Mouse (Mus musculus) NIH3T3 (cell line): ENCODE results near the gene Dmrta2.

Experiments
- DNase-seq: peaks from one replicate; pipeline ENCODE4 v3.0.0-alpha.2; 2012; ENCODE audit warnings: low read depth

Gene Dmrta2

DNA sequence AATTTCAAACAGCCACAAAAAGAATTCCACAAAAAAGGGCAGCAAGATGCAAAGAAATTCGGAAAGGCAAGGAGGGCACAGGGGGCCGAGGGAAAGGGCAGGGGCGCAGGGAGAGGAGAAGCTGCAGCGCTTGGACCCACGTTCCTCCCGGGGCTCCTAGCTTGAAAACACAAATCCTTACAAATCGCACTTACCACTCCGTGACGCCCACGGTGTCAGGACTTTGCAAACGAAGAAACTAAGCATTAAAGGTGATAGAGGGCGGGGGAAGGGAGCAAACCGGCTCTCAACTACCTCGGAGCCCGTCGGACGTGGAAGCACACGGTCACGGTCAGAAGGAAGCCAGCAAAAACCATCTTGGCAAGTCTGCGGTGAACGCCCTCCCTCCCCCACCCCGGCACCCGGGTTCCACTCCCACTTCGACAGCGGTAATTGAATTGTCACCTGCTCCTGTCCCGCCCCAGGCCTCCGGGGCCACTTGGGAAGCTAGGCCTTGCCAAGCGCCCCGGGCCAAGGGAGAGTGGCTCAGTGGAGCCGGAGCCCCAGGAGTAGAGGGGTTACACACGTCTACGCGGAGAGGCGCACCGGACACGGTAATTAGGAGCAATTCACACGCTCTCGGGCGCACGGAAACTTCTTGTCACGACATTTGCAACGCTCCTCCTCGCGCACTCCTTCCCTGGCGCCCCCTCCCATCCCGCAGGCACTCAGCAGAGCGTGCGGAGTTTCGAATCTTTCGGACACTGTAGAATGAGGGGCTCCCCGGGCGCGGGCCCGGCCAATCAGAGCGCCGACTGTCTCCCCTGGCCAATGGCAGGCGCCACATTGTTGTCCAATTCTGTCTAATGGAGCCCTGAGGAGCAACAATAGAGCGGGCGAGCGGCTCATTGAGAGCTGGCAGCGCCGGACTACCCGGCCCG lies at the start of gene Dmrta2:
TSS of gene Dmrta2 (plus strand) at position 906 of the 920 bp plus-strand sequence.
- no peak for DNase-seq

DNA sequence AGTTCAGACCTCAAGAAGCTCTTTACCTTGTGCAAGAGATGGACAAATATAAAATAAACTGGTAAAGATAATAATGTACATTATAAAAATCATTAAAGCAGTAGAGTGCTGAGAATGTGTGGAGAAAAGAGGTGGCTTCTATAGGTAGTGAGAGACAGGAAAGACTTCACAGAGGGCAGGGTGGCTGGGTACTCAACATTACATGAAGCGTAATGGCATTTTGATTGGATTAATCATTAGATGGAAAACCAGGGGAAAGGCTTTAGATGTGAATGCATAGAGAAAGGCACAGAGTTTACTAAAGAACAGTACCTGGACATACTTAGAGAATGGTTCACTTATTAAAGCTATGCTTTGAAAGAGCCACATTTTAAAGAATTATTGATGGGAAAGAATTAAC lies 48.8 kb upstream of the Dmrta2 start:
- no peak for DNase-seq

DNA sequence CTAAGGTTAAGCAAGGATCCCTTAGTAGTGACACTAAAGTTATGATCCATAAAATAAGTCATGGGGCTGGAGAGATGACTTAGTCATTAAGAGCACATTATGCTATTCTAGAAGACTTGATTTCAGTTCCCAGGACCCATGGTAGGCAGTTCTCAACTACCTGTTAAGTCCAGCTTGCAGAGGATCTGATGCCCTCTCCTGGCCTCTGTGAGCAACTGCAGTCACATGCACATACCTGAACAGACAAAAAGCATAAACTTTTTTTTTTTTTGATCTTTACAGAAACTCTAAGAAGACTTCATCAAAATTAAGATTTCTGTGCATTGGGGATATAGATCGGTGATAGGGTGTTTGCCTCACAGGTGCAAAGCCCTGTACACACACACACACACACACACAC lies 47.4 kb upstream of the Dmrta2 start:
- DNase-seq: peak; percentile 26

DNA sequence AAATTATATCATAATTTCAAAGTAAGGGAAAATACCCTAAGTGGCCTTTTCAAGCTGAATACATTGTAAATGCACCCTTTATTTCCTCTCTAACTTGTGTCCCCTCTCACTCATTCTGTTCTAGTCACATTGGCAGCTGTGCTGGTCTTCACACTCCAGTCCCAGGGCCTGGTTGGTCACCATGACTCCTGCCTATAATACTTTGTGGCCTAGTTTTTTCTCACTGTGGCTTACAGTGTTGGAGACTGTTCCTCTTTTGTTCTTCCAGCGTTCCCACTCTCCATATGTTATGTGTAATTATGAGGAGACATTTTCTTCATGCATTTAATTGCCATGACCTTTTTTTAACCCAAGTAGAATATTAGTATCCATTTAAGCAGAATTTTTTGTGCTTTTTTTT lies 46.9 kb upstream of the Dmrta2 start:
- no peak for DNase-seq

DNA sequence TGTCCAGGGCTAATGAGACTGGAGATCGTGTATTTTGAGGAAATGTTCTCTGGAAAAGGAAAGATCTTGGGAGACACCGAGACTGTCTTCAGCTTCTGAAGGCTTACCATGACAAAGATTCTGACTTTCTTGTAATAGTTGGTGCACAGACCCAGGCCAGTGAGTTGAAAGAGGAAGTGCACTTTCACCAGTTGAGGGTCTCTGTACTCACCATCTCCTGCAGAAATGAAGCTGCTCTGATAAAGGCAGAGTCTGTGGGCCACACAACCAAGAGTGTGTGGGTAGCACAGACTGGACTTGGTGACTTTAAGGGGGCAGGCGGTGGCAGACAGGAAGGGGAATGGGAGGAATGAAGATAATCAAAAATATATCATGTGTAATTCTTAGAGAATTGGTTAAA lies 41.3 kb upstream of the Dmrta2 start:
- no peak for DNase-seq

DNA sequence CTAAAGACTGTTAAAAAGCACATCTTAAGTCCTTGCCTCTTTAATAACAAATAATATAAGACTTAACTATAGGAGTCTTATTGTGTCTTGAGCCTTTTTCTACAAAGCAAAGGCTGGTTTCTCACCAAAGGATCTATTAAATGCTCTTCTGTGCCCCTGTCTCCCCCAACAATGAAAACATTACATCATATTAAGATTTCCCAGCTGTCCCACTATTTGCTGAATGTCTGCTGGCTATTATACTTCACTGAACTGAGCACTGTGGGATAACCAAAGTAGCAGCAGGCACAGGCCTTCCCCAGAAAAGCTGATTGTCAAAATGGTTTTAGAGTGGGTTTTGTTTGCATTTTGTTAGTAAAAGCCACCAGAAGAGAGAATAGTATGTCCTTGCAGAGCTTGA lies 38.6 kb upstream of the Dmrta2 start:
- no peak for DNase-seq

DNA sequence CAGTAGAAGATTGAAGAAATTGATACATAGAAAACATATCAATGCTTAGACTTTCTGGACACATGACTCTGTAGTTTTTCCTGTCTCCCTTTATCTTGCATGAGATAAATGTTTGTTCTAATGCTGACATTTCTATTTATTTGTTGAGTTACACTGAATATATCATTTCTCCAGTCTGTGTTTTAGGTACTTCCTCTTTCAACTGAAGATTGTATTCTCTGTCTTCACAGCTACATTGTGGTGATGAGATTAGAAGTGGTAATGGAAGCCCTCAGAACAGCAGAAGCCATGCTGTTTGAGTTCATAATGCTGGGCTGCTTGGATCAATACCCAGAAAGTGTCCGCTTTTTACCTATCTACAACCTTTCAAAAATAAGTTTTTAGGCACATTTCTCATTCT lies 32.3 kb upstream of the Dmrta2 start:
- no peak for DNase-seq

DNA sequence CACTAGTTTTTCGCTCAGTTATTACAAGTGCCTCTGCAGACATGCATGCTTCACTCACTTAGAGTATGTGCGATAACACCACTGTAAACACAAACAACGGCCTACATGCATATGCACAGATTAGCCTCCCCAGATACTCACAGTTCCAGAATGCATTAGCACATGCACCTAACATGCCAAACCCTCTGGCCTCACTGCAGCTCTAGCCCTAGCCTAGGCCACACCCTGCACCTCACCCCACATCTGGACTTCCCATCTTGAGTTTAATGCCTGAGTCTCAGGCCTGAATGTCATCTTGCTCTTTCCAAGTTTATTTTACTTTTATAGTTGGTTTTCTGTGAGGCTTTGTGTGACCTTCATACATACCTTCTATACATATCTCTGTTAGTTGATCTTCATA lies 28.5 kb upstream of the Dmrta2 start:
- no peak for DNase-seq

DNA sequence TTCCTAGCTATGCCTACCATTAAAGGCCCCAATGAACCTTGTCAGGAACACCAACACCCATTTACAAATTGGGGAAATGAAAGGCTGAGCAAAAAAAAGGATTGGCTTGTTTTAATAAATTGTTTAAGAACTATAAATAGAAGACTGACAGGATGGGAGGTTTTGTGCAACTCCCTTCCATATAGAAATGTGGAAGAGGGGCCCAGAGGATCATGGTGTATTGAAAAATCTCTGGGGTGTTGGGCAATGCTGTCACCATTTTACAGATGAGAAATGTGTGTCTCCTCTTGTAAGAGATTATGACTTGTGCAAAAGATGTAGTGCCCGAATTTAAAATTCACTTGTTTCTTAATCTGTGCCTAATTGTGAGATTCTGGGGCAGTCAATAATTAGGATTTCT lies 24.3 kb upstream of the Dmrta2 start:
- no peak for DNase-seq

DNA sequence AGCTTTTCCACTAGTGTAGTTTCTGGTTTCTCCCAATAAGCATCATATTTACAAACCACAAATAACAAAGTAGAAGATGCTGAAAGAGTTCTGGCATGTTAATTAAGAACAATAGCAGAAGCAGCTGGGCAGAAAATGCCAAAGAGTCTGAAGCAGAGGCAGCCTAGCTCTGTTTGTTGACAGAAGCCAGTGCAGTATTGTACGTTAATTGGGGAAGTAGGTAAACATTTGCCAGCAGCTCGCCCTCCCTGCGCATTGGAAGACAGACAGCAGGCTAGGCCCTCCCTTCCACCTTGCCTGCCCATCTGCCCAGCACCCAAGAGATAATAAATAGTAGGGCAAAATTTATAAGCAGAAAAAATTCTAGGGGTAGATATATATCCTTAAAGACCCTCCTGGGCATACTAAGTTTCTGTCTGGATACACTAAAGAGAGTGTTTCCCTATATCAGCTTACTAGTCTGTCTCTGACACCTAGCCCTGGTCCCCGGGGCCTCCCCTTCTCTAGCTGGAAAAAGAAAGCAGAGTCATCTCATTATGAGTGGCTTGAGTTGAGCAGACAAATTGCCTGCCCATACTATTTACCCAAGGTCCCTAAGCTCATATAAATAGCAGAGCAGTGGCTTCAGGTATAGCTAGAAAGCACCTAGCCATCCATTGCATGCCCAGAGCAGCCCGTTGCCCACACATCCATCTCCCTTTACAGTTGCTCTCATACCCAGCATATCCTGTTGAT lies 17.5 kb upstream of the Dmrta2 start:
- DNase-seq: no peak

DNA sequence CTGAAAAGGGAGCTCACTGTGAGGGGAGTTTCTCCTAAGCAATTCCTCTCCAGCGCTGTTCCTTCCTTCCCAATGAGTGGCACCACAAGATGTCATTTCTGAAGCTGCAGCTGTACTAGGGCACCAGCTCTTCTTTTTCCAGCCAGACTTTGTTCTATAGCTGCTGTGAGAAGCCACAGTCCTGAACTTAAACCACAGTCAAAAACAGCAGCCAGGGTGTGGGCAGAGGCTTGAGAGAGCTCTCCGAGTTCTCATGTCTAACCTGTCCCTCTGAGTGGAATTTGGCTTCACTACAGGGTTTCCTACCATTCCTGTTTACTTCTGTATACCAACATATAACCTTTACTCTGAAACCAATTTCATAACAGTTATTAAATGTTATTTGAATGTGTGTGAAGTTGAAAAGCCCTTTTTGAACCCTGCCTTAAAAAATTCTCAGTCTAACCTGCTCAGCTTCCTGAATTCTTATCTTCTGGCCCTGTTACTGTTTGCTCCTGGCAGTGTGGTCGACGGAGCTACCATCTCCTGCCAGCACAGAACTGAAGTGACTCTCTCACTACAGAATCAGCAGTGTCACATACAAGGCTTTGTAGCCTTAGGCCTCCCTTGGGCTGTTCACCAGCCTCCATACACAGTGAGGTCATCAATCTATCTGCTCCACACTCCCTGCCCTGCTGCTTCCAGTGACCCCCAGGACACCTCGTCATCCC lies 14.1 kb upstream of the Dmrta2 start:
- DNase-seq: no peak

DNA sequence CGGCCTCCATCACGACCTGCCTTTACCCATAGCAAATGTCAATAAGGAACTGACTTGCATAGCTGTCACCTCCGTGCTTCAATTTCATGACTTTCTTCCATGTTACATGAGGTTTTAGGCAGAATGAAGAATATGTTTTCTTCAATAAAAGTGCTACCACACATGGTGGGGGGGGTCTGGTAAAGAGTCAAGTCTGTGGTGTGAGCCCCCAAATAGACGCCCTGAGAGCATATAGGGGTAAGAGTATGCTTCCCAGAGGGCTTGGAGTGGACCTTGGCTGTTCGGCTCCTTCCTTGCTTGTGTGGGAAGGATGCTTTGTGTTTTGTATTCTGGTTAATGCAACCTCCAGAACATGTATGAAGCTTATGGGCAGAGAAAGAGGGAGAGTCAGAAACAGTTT lies 8.3 kb upstream of the Dmrta2 start:
- DNase-seq: no peak

DNA sequence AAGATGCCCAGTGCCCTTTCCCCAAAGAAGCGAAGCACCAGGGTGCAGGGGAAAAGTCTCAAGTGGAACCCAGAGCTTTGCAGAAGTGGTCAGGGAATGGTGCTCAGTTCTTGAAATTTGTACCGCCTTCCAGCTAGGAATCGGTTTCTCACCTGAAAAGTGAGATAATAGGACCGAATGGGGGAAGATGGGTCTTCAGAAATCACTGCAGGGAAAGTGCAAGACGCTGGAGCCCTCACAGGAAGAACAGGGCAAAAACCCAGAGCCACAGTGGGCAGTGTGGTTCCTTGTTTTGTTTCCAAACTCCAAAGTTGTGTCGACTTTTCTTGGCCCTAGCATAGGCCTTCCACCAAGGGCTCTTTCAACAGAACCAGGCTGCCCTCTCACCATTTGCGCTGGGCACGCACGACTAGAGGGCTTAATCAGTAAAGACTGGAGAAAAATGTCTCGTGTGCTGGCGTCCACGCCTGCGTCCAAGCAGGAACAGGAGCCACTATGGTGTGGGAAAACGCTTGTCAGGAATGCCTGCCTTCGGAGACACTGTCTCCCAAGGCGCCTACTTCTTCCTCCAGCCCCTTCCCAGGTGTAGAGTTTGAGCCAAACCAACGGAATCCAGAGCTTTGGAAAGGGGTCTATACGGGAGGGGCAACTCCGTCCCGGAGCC lies 3.7 kb upstream of the Dmrta2 start:
- no peak for DNase-seq

DNA sequence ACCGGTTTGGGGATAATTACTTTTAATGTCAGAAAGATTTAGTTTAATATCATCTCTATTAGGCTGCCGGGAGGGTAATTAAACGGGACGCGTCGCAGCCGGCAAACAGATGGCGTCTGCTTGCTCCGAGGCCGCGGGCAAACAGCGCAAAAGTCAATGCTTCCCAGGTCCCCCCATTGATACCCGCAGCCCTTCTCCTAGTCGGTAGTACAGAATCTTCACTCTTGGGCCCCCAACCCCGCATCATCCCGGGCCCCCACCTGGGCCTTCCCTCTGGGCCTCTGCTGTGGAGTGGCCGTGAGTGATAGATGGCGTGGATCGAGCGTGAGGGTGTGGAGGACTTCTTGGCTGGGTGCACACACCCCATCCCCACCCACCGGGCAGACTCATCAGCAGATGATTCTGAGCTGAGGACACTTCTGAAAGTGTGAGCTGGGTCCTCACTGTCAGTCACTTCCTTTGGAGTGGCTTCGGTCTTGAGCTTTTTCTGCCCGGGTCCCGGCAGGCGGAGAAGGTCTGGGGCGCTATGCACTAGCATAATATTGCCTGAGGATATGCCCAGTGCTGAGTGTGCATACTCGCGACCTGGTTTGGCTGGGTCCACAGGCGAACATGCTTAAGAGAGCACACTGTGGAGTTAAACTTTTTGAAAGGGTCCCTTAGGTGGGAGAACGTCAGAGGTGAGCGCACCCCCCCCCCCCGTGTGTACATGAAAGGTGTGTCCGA lies 3.0 kb upstream of the Dmrta2 start:
- no peak for DNase-seq

DNA sequence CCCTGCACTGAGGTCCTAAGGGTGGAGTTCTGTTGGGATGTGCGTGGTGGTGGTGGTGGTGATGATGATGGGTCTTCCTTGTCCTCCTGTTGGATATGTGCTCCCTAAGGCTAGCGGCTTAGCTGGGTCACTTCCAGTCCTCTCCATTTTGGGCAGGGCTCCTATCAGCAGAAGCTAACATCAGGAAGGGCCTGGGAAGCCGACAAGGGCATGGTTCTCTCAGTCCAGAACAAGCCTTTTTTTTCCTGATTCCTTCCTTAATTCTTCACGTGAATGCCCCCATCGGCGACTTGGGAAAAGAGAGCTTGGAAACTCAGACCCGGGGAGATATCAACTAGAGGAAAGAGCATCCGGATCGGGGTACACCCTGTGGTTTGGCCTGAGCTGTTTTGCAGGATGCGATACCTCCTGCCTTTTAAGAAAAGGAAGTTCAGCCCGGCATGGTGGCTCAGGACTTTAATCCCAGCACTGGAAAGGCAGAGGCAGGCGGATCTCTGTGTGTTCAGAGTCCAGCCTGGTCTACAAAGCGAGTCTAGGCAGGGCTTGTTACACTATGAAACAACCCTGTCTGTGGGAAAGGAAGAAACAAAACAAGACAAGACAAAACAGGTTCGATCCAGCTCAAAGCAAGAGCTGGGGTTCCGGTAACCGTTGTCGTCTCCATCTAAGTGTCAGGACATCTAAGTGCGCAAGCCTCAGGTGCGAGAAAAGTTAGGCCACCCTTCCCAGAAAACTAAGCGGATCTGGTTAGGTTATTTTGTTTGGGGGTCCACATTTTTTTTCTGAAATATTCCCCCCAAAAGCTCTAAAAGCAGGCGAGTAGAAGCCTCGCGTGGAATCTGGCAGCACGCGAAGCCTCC lies 2.2 kb upstream of the Dmrta2 start:
- DNase-seq: no peak

DNA sequence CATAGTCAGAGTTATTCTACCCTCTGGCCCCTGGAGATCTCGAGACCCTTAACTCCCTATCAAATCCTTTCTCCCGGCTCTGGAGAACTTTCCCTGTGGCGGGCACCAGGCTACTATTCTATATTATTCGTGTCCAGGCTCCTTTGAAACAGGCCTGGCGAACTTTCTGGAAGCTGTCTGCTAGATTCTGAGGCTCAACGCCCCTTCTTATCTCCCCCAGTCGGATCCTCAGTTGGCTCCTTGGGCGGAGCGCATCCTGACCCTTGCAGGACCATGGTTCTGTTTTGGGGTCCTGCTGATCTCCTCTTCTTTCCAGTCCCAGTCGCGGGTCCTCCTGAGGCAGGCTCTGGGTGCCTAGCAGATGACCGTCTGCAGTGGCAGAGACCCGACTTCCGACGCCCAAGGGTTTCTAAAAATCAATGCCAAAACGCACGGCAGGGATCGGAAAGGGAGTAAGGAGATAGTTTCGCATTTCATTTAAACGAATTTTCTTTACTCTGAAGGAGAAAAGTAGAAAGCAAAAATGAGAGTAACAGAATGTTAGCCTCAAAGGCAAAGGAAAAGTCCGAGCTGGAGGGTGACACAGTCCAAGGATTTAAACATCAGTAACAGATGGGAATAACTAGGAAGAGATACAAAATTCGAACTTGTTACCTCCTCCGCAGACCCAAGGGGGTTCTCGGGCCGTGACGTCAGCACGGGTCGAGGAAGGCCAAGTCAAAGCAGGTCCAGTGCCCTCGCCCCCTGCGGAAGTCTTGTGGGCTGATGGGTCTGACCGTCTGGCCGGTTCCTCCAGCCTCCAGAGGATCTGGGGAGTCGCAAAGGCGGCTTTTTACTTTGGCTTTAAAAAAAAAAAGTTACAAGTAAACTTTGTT lies 1.3 kb upstream of the Dmrta2 start:
- DNase-seq: no peak

DNA sequence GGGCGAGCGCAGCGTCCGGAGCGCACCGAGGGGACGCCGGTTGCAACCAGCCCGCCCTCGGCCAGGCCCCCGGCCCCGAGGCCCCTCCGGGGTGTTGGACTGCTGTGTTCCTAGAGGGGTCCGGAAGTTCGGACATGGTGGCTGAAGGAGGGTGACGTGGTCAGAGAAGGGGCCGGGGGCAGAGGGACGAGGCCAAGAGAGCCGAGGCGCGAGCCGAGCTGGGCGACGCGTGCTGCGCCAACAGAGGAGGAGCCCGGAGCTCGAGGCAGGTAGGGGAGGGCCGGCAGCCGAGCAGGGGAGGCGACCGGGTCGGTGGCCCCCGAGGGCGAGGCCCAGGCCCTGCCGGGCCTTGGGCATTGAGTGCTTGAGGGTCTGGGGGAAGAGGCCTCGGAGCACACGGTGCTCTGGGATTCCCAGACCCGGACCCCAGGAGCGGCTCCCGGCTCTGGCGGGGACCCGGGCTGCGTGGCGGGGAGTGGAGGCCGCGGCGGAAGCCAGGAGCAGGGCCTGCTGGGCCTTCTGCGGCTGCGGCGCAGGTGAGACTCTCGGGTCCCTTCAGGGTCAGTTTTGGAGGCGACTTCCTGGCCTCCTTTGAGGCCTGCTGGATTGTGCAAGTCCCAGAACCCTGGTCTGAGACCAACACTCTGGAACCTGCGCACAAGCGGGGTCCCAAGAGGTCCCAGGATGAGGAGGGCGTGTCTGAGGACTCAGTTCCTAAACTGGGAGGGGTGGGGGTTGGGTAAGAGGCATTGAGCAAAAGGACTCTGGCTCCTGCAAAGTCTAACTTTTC lies 410 bp downstream of the Dmrta2 start:
- no peak for DNase-seq

DNA sequence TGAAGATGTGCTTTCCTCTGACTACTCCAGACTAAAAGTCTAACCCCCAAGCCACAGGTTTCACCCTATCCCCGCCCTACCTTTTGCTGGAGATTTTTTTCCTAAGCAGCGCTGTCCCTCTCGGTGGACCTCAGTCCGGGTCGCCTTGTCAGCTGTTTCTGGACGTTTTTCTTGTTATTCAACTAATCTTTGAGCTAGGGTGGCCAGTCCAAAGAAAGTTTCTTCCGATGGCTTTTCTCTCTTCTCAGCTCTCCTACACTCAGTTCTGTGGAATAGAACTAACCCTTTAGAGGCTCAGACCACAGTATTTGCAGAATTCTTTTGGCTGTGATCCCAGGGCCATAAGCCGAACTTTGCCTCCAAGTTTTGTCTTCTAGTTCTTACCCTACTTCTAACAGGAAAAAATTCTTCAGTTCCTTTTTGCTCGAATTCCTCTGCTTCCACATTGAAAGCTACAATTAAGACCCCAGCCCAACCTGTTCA lies 1.0 kb downstream of the Dmrta2 start:
- peak; percentile 14 for DNase-seq
